Mouse (Mus musculus) liver, embryonic 13.5 days (tissue): ENCODE data around the gene Hoxc9. TPM values are rescaled to one million over a fixed set of nuclear protein-coding genes. Genes with fewer than 3 reads are reported as not detected.

Experiments
- ATAC-seq: fragments of 200-750 bp; cut with Nextera tagmentation; 2 replicates; pipeline ENCODE4 v1.8.0; 2017; ENCODE audit warnings: low read depth, mild to moderate bottlenecking, moderate number of reproducible peaks, moderate library complexity
- DNase-seq: peaks from one replicate; pipeline ENCODE4 v3.0.0; 2022
- H3K27ac ChIP-seq: fragments of 300-500 bp; sonication (generic); 2 replicates; pipeline ENCODE4 v1.5.1; 2015; ENCODE audit warnings: moderate library complexity, mild to moderate bottlenecking, inconsistent platforms
- H3K27me3 ChIP-seq: fragments of 300-500 bp; sonication (generic); 2 replicates; pipeline ENCODE4 v1.6.1; 2015; ENCODE audit warnings: mild to moderate bottlenecking, inconsistent platforms
- H3K36me3 ChIP-seq: fragments of 300-500 bp; sonication (generic); 2 replicates; pipeline ENCODE4 v1.6.1; 2015; ENCODE audit warnings: mild to moderate bottlenecking, inconsistent platforms
- H3K4me1 ChIP-seq: fragments of 300-500 bp; sonication (generic); replicated peaks from 2 replicates; pipeline ENCODE4 v1.6.1; 2015; ENCODE audit warnings: inconsistent platforms
- H3K4me2 ChIP-seq: fragments of 300-500 bp; sonication (generic); 2 replicates; pipeline ENCODE4 v1.6.1; 2015; ENCODE audit warnings: inconsistent platforms, mild to moderate bottlenecking, moderate library complexity
- H3K4me3 ChIP-seq: fragments of 300-500 bp; sonication (generic); replicated peaks from 2 replicates; pipeline ENCODE4 v1.5.1; 2015; ENCODE audit warnings: mild to moderate bottlenecking, inconsistent platforms
- H3K9ac ChIP-seq: fragments of 300-500 bp; sonication (generic); 2 replicates; pipeline ENCODE4 v1.6.1; 2015; ENCODE audit warnings: mild to moderate bottlenecking, inconsistent platforms
- H3K9me3 ChIP-seq: fragments of 300-500 bp; sonication (generic); replicated peaks from 2 replicates; pipeline ENCODE4 v1.6.1; 2016; ENCODE audit warnings: inconsistent platforms
- WGBS: fragments of 180-500 bp; shearing (Covaris S2); methylation state at CpG from one replicate; pipeline ENCODE4 v1.1.7; 2015; ENCODE audit not compliant: insufficient replicate concordance; 5-methylcytosine and 5-hydroxymethylcytosine counted together
- polyA plus RNA-seq: library from polyadenylated mRNA; unstranded; fragments of >200 nt; fragmentation: Nextera tagmentation; extraction: Ambion mirVana; gene quantifications from 2 replicates; pipeline ENCODE4 v1.2.1, GENCODE M21; 2015

Gene Hoxc9
- polyA plus RNA-seq, 1 experiment from 2014 or later, result not detected

GRCm38 (mm10) chr15:102961728-102962127 is 14.5 kb upstream of the Hoxc9 start:
- no peaks in the 10 kb centered on the region for H3K9me3 ChIP-seq
- peaks cover 97% of the 10 kb centered on the region for H3K27me3 ChIP-seq
- no peaks in the 10 kb centered on the region for H3K36me3 ChIP-seq
- no peak overlapping the region for H3K4me2 ChIP-seq
- 0 out of 2 replicates have a peak, but pooled peaks cover 1% of the 10 kb centered on the region for H3K4me1 ChIP-seq
- H3K9ac ChIP-seq, result no peak overlapping the region
- DNase-seq, result no peak
- H3K27ac ChIP-seq, result no peak overlapping the region
- ATAC-seq, result no peak
- no peak overlapping the region for H3K4me3 ChIP-seq
- WGBS, result 4% methylated on average over 6 of the region's 6 CpGs

GRCm38 (mm10) chr15:102962492-102962891 is 13.7 kb upstream of the Hoxc9 start:
- ATAC-seq (no peak), DNase-seq (no peak)
- no peak overlapping the region for H3K4me3 ChIP-seq
- no peak overlapping the region for H3K9ac ChIP-seq
- 0 out of 2 replicates have a peak, but pooled peaks cover 2% of the 10 kb centered on the region for H3K4me1 ChIP-seq
- H3K36me3 ChIP-seq, result no peaks in the 10 kb centered on the region
- no peak overlapping the region for H3K27ac ChIP-seq
- 2% methylated on average over 13 of the region's 13 CpGs for WGBS
- no peaks in the 10 kb centered on the region for H3K9me3 ChIP-seq
- no peak overlapping the region for H3K4me2 ChIP-seq
- peaks cover 97% of the 10 kb centered on the region for H3K27me3 ChIP-seq

DNA sequence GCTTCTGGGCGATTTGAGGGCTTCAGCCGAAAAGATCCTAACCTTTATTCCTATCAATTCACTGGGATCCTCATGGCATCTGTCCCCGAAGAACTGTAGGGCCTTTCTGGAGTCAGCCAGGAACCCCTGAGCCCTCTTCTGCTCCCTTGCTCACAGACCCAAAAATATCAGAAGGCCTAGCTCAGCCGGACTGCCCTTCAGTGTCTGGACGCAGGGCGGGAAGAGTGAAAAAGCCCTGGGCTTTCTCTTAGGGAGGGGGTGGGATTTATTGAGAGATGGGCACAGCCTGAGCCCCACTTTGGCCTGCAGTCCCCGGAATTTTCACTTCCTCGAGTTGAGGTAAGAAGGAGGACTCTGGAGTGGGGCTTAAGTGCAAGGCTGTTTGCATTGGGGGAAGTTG is 13.0 kb upstream of the Hoxc9 start:
- WGBS, result 4% methylated on average over 8 of the region's 8 CpGs
- DNase-seq, result no peak

GRCm38 (mm10) chr15:102963671-102964640 is 12.3 kb upstream of the Hoxc9 start:
- Histone ChIP-seq H3K4me1 (0 out of 2 replicates have a peak, but pooled peaks cover 2% of the 10 kb centered on the region), H3K4me3 (no peak overlapping the region), H3K4me2 (no peak overlapping the region), H3K36me3 (no peaks in the 10 kb centered on the region), H3K27ac (no peak overlapping the region), H3K9me3 (no peaks in the 10 kb centered on the region), H3K27me3 (peaks cover 96% of the 10 kb centered on the region), H3K9ac (no peak overlapping the region)
- no peak for DNase-seq
- ATAC-seq, result no peak
- 2% methylated on average over 28 of the region's 28 CpGs for WGBS

More for the DNA sequence above, 13.0 kb upstream of the Hoxc9 start:
- Histone ChIP-seq H3K4me2 (no peak overlapping the region), H3K9ac (no peak overlapping the region), H3K4me3 (no peak overlapping the region), H3K27ac (no peak overlapping the region), H3K9me3 (no peaks in the 10 kb centered on the region), H3K36me3 (no peaks in the 10 kb centered on the region), H3K4me1 (0 out of 2 replicates have a peak, but pooled peaks cover 2% of the 10 kb centered on the region), H3K27me3 (peaks cover 96% of the 10 kb centered on the region)
- no peak for ATAC-seq

- Histone ChIP-seq H3K36me3 (no peaks in the 10 kb centered on the region), H3K9ac (no peak overlapping the region), H3K4me3 (no peak overlapping the region), H3K27me3 (peaks cover 98% of the 10 kb centered on the region), H3K4me2 (no peak overlapping the region), H3K9me3 (no peaks in the 10 kb centered on the region), H3K4me1 (0 out of 2 replicates have a peak, but pooled peaks cover 2% of the 10 kb centered on the region), H3K27ac (no peak overlapping the region)
- WGBS, result 5% methylated on average over 26 of the region's 26 CpGs
- no peak for DNase-seq
- no peak for ATAC-seq
Measured at GRCm38 (mm10) chr15:102965003-102965891, 11.0 kb upstream of the Hoxc9 start.

DNA sequence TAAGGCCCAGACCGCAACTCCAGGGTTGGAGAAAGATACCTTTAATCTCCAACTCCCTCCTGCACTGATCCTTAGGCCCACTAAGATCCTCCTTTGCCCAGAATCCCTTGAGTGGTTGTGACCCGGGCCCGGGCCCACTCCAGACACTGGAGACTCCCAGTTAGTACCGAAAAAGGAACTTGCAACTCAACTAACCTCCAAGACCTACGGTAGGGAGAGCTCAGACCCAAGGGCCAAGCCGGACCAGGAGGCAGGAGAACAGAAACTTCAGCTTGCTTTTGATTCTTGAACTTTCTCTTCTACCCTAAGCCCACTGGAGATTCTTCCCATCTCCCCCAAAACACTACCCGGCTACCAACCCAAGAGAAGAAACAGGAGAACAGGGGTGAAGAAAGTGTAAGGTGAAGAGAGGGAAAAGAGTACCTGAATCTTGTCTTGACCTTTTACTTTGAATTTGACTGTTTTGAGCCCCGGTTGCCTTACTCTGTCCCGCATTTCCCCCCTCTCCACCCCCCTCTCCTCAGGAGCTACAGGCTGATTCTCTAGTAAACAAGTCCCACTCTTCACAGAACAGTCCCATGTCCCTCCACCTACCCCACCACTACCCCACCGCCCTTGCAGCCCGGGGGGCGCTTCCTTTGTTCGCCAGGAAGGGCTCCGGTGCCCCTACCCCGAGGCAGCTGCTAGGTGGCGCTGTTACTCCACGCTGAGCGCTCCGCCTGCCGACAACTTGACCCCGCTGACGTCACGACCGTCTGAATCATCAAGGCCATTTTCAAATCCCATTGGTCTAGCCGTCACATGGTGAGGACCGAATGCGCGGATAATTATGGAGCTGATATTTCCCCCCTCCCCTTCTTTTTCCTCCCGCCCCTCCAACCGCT is 10.1 kb upstream of the Hoxc9 start:
- Histone ChIP-seq H3K27ac (no peak overlapping the region), H3K9me3 (no peaks in the 10 kb centered on the region), H3K4me3 (no peak overlapping the region), H3K4me1 (0 out of 2 replicates have a peak, but pooled peaks cover 2% of the 10 kb centered on the region), H3K4me2 (no peak overlapping the region), H3K36me3 (no peaks in the 10 kb centered on the region), H3K9ac (no peak overlapping the region), H3K27me3 (peaks cover 98% of the 10 kb centered on the region)
- DNase-seq, result peak; percentile 23
- ATAC-seq, result no peak
- 4% methylated on average over 28 of the region's 30 CpGs for WGBS

- Histone ChIP-seq H3K4me1 (0 out of 2 replicates have a peak, but pooled peaks cover 2% of the 10 kb centered on the region), H3K36me3 (no peaks in the 10 kb centered on the region), H3K4me2 (no peak within 1 kb of the TSS), H3K9ac (no peak within 1 kb of the TSS), H3K4me3 (no peak within 1 kb of the TSS), H3K9me3 (no peaks in the 10 kb centered on the region), H3K27me3 (peaks cover 98% of the 10 kb centered on the region), H3K27ac (no peak within 1 kb of the TSS)
- no peak for DNase-seq
- WGBS, result 4% methylated on average over 27 of the region's 27 CpGs
- no peak for ATAC-seq
Measured at GRCm38 (mm10) chr15:102966776-102967311, 9.4 kb upstream of the Hoxc9 start, which contains the start of gene Hoxc10. Hoxc10 (plus strand) TSS chr15:102966796.

DNA sequence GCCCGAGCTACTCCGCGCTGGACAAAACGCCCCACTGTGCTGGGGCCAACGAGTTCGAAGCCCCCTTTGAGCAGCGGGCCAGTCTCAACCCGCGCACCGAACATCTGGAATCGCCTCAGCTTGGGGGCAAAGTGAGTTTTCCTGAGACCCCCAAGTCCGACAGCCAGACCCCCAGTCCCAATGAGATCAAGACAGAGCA is 9.0 kb upstream of the Hoxc9 start, which contains the start of gene Hoxc5:
Gene Hoxc5 (plus strand): TSS at position 132 of the 199 bp plus-strand sequence.
- no peak for ATAC-seq
- Histone ChIP-seq H3K9ac (no peak within 1 kb of the TSS), H3K27me3 (peaks cover 99% of the 10 kb centered on the region), H3K4me3 (no peak within 1 kb of the TSS), H3K4me2 (no peak within 1 kb of the TSS), H3K27ac (no peak within 1 kb of the TSS), H3K36me3 (no peaks in the 10 kb centered on the region), H3K9me3 (no peaks in the 10 kb centered on the region), H3K4me1 (0 out of 2 replicates have a peak, but pooled peaks cover 2% of the 10 kb centered on the region)
- DNase-seq, result no peak
- 4% methylated on average over 12 of the region's 12 CpGs for WGBS

GRCm38 (mm10) chr15:102967511-102968397 is 8.5 kb upstream of the Hoxc9 start:
- Histone ChIP-seq H3K27ac (no peak overlapping the region), H3K4me1 (0 out of 2 replicates have a peak, but pooled peaks cover 2% of the 10 kb centered on the region), H3K27me3 (peaks cover 99% of the 10 kb centered on the region), H3K4me3 (no peak overlapping the region), H3K4me2 (no peak overlapping the region), H3K36me3 (no peaks in the 10 kb centered on the region), H3K9ac (no peak overlapping the region), H3K9me3 (no peaks in the 10 kb centered on the region)
- 3% methylated on average over 34 of the region's 34 CpGs for WGBS
- ATAC-seq, result no peak
- no peak for DNase-seq

DNA sequence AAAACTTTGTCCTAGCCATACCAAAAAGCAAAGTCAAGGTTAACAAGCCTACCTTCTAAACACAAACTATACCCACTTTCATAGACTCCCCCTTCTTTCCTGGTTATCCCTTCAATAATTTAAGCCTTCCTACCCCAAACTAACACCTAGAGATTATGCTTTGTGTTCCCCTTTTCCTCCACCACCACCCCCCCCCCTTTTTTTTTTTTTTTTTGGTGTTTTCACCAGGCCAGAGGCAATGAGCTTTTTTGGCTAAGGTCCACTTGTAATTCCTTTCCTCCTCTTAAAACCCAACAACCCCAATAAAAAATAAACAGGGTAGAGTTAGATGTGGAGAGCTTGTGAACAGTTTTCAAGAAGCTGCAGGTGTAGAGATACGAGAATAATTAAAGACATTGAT is 6.9 kb upstream of the Hoxc9 start:
- H3K27me3 ChIP-seq, result peaks cover 99% of the 10 kb centered on the region
- DNase-seq, result no peak
- no peak overlapping the region for H3K4me3 ChIP-seq
- 0 out of 2 replicates have a peak, but pooled peaks cover 2% of the 10 kb centered on the region for H3K4me1 ChIP-seq
- no peak for ATAC-seq
- WGBS, result 18% methylated on average over 1 of the region's 1 CpGs
- H3K36me3 ChIP-seq, result no peaks in the 10 kb centered on the region
- H3K27ac ChIP-seq, result no peak overlapping the region
- H3K9ac ChIP-seq, result no peak overlapping the region
- no peaks in the 10 kb centered on the region for H3K9me3 ChIP-seq
- no peak overlapping the region for H3K4me2 ChIP-seq
